15 mouse cellular contexts compared by ENCODE assay signal in genomic region chr1:40967768-40968504, GRCm38 (mm10).
DNase-seq lines count a peak whose midpoint lies in the region; ATAC-seq and TF ChIP-seq lines count a peak whose summit lies in the region.
"Had no signal": no experiment of that assay in that cellular context is flagged by ENCODE, and none has a peak within 500 bp of the region (broad histone marks: within the 10 kb centered on the region; RNA-seq: fewer than 3 reads in every experiment).

No protein-coding gene starts in this region.

- no peak overlapping the region for H3K27ac ChIP-seq in heart, postnatal 0 days (ENCODE audit: low read depth)
- no peak overlapping the region for H3K27ac ChIP-seq in forebrain, embryonic 13.5 days
- H3K27ac ChIP-seq: hindbrain, embryonic 14.5 days; stomach, postnatal 0 days had no signal

- no peaks in the 10 kb centered on the region for H3K4me1 ChIP-seq in heart, postnatal 0 days (ENCODE audit: control insufficient read depth, insufficient read depth)
- H3K4me1 ChIP-seq in forebrain, embryonic 13.5 days = peaks cover 18% of the 10 kb centered on the region

- no peak for ATAC-seq in heart, postnatal 0 days (ENCODE audit: insufficient read depth, low read depth)
- ATAC-seq in forebrain, embryonic 13.5 days = peak; percentile 69

- H3K4me2 ChIP-seq in heart, postnatal 0 days (ENCODE audit: low read depth, low read length) = peak overlapping the region; percentile 31
- H3K4me2 ChIP-seq in forebrain, embryonic 13.5 days = peak overlapping the region; percentile 40
- H3K4me2 ChIP-seq: hindbrain, embryonic 14.5 days had no signal

- TF ChIP-seq EP300 in heart, postnatal 0 days (IDR thresholded peaks at IDR 0.05; ENCODE audit: low read depth) = no peak

- no peak for DNase-seq in heart, postnatal 0 days (ENCODE audit: low spot score)
- DNase-seq in heart, adult 9 months (ENCODE audit: low spot score in 2 of 2) = no peak
- peak; percentile 5 for DNase-seq in retina, embryonic 14.5 days (ENCODE audit: low spot score)
- no peak for DNase-seq in retina, postnatal 1 day
- no peak for DNase-seq in yolk sac, embryonic 10.5 days (ENCODE audit: low spot score)
- no peak for DNase-seq in thymus, postnatal 4 days
- DNase-seq: cerebellum, adult 18-20 months; kidney, adult 8-10 months; left cerebral cortex, postnatal 4 days; lung, postnatal 4 days; thymus, postnatal 36 days had no signal

- H3K4me3 ChIP-seq in heart, postnatal 0 days (ENCODE audit: low read depth, low read length) = no peak overlapping the region
- 0 out of 2 replicates have a peak overlapping the region, but pooled peaks have one; percentile 12 for H3K4me3 ChIP-seq in forebrain, embryonic 13.5 days

- H3K36me3 ChIP-seq in heart, postnatal 0 days (replicated peaks; ENCODE audit: control insufficient read depth, insufficient read depth, low read length) = no peaks in the 10 kb centered on the region
- no peaks in the 10 kb centered on the region for H3K36me3 ChIP-seq in forebrain, embryonic 13.5 days (ENCODE audit: poor library complexity, severe bottlenecking)

- no peaks in the 10 kb centered on the region for H3K9me3 ChIP-seq in heart, postnatal 0 days (replicated peaks; ENCODE audit: control insufficient read depth, low read length)
- H3K9me3 ChIP-seq in forebrain, embryonic 13.5 days (replicated peaks) = no peaks in the 10 kb centered on the region

- 48% methylated on average over 17 of the region's 17 CpGs for WGBS in heart, postnatal 0 days
- 31% methylated on average over 17 of the region's 17 CpGs for WGBS in forebrain, embryonic 13.5 days

- H3K27me3 ChIP-seq in heart, postnatal 0 days (ENCODE audit: control insufficient read depth, insufficient read depth, low read length) = no peaks in the 10 kb centered on the region
- no peaks in the 10 kb centered on the region for H3K27me3 ChIP-seq in forebrain, embryonic 13.5 days
- H3K27me3 ChIP-seq: CH12.LX had no signal

- H3K9ac ChIP-seq in heart, postnatal 0 days (replicated peaks; ENCODE audit: low read depth, low read length) = no peak overlapping the region
- no peak overlapping the region for H3K9ac ChIP-seq in forebrain, embryonic 13.5 days
- H3K9ac ChIP-seq: hindbrain, embryonic 14.5 days had no signal

- TF ChIP-seq CTCF in heart, postnatal 0 days (IDR thresholded peaks at IDR 0.05; ENCODE audit: low read depth) = no peak
